Mouse (Mus musculus): ENCODE results near the gene Ttc28.

Gene Ttc28

DNA sequence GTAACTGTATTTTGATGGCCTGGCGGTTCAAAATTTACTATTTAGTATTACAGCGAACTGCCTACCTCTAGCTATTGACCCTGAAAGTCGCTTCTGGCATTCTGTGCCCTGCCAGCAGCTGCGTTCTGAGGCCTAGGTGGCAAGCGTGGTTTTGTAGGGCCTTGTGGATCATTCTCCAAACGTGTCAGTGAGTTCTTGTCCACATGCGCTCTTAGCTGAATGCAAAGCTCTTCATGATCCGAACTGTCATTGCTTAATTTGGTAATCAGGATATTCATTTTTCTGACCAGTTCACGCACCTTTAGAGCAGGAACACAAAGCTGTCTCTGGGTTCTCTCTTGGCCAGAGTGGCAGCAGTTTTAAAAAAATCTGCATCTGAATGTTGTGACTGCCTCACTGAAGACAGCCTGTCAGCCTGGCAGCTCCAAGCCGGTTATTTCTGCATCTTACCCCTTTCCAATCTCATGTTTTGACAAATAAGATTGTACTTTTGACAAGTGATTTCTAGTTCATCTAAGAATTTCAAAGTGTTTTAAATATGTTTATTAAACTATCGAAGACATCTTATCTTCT, 88.0 kb downstream of the Ttc28 start:
- DNase-seq = no peak

DNA sequence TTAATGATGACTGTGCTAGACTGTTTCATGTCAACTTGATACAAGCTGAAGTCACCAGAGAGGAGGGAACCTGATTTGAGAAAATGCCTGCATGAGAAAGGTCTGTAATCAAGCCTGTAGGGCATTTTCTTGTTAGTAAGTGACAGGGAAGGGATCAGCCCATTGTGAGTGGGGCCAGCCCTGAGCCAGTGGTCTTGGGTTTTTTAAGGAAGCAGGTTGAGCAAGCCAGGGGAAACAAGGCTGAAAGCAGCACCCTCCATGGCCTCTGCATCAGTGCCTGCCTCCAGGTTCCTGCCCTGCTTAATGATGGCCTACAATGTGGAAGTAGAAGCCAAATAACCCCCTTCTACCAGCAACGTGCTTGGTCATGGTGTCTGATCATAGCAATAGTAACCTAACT, 89.0 kb downstream of the Ttc28 start:
- no peak for DNase-seq

DNA sequence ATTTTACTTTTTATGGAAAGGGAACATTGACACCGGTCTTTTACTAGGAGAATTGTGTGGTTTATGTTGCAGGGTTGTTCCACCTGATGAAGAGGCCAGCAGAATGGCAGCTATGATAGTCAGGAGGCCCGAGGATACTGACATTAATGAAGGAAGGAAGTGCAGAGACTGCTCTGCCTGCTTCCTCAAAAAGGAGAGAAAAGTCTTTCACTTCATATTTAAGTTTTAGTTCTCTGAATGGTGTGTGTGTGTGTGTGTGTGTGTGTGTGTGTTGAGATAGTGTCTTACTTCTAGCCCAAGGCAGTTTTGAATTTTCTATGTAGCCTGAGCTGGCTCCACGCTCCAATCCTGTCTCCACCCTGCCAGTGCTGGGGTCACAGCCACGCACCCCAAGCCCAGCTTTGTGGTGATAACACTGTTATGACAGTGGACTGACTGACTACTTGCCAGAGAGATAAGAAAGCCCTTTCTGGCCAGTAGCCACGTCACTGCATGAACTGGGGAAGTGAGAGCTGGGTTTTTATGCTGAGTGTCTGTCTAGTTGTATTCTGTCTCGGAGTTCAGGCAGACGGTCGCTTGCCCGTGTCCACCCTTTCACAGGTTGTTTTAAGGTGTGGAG, 90.7 kb downstream of the Ttc28 start:
- DNase-seq = no peak

DNA sequence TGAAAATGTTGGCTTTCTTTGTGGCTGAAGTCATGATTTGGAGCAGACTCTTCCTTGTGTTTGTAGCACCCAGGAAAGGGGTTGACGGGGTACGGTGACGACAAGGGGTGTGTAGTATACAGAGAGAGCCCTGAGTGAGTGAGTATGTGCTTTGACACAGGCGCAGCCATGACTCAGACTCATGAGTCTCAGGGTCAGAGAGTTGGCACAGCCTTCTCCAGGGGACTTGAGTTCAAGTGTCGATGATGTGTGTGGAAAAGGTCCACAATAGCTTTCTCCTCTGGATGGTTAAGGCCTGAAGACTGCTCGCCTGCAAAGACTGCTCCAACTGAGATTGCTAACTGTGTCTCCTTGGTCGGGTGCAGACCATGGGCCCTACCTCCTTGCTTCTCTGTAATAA, 97.1 kb downstream of the Ttc28 start:
- DNase-seq = no peak

DNA sequence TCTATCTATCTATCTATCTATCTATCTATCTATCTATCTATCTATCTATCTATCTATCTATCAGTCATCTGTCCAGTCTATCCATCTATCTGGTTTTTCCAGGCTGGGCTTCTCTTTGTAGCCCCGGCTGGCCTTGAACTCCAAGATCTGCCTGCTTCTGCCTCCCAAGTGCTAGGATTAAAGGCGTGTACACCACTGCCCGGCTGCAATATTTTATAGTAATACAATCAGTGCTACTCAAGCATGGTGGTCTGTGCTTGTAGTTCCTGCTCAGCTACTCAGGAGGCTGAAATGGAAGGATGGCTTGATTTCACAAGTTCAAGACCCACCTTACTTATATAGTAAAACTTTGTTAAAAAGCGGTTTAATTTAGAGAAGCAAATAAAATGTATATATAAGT, 98.2 kb downstream of the Ttc28 start:
- DNase-seq = no peak

DNA sequence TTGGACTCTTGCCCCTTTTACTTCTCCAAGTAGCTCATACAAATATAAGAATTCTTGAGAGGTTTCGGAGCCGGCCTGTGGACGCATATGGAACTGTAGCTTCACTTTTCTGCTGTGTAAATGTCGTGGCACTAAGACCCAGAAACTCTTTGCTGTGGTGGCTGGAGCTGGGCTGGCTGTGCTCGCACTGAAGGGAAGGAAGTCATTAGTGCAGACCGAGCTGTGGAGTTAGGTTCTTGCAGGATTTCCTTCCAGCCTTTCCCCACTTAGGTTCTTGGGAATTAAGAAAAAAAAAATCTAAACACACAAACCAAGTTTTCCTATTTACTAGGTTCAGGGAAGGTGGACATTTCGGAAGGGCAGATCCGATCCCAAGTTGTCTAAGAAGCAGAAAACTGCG, 98.9 kb downstream of the Ttc28 start:
- DNase-seq = peak; percentile 89

DNA sequence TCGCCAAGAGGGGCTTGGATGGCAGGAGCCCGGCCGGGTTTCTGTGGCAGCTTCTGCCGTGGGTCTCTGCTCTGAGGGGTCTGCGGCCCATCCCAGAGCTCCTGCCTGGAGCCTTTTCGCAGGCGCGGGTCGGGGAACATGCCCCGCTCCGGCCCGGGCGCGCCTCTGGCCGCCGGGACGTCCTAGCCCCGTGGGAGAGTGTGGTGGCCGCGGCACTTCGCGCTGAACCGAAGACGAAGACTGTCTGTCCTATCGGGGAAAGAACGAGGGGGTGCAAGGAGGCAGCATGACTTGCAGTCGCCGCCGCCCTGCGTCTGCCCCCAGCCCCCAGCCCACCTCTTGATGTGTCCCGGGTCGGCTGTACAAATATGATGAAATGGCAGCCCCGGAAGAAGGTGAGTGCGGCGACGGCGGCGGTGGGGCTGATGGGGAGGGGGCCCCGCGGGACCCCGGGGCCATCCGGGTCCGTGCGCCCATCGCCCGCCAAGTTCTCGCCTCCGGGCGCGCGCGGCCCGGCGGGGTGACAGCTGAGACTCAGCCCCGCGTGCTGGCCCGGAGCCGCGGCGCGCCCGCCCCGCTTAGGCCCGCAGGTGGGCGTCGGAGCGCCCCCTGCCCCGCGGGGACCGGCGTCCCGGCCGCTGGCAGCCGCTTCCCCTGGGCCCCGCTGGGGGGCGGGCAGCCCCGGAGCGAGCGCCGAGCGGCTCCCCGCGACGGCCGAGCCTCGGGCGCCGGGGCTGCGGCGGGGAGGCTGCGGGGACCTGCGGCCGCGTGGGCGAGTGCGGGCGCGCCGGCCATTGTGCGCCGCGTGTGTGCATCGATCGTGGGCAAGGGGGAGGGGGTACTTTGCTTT, 99.6 kb downstream of the Ttc28 start:
- DNase-seq = peak; percentile 71

DNA sequence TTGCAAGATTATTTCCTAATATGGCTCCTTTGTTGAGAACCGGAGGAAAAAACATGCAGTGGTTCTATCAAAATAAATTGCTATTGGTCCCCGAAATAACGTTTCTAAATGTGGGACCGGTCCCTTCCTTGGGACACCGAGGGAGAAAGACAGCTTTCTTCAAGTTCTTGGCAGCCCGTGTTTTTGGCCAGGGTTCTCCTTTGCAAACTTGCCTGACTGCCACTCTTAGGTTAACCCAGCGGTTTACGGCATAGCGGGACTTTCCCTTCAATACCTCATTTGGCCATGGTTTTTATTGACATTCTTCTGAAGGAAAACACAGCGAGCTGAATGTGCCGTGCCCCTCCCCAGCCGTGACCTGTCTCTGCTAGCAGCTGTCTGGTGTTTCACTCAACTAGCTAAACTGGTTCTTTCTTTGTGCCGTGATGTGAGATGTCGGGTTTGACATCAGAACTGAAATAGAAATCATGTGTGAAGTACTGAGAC, 100.3 kb downstream of the Ttc28 start:
- peak; percentile 53 for DNase-seq

DNA sequence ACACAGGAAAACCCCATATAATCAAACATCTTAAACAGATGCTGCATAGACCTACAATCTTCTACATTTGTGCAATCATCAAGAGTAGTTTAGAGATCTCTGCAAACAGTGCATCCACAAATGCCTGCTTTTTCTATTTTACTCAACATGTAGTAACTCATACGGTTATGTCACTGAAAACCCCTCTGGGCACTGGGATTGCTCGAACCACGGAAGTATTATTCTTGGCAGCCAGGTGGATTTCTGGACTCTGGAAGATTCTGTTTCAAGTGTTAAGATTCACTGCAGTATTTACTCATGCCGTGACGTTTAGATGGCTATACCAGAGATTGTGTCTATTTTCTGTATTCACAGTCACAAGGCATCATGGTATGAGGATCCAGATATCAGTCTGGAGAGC, 101.0 kb downstream of the Ttc28 start:
- DNase-seq = peak; percentile 15

DNA sequence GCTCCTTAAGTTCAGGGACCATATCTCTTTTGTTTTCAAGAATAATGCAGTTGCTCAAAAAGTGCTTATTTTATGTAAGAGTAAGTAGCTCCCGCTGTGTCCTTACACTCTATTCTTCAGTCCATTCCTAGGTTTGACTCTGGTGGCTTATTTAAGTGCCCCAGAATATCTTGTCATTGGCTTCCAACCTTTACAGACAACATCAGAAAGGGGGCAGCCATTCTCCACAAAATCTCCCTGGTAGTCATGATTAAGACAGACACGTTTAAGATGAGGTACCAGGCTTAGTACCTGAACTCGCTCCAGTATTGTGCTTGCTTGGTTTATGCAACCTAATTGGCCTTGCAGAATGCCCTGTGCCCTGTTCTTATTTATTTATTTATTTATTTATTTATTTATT, 102.8 kb downstream of the Ttc28 start:
- DNase-seq = peak; percentile 33

DNA sequence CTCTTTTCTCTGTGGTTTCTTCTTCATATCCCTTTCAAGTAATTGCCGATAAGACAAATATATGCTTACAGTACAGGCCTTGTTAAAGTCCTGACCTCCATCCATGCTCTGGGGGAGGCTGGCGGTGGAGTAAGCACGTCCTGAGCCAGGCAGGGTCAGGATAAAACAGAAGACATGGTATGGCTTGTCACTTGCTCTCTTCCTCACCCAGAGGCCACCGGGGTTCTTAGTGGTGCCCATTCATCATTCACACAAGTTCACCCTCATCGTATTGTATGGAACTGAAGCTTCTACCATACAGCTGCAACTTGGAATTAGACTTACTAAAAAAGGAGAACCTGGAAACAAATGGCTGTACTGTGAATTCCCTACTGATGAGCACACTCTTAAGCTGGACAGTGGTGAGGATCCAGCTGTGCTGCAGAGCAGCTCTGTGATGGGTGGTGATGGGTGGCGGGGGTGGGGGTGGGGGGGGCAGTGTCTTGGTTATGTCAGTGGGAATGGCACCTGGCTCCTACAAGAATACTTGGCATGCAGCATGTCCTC, 104.6 kb downstream of the Ttc28 start:
- DNase-seq = no peak

DNA sequence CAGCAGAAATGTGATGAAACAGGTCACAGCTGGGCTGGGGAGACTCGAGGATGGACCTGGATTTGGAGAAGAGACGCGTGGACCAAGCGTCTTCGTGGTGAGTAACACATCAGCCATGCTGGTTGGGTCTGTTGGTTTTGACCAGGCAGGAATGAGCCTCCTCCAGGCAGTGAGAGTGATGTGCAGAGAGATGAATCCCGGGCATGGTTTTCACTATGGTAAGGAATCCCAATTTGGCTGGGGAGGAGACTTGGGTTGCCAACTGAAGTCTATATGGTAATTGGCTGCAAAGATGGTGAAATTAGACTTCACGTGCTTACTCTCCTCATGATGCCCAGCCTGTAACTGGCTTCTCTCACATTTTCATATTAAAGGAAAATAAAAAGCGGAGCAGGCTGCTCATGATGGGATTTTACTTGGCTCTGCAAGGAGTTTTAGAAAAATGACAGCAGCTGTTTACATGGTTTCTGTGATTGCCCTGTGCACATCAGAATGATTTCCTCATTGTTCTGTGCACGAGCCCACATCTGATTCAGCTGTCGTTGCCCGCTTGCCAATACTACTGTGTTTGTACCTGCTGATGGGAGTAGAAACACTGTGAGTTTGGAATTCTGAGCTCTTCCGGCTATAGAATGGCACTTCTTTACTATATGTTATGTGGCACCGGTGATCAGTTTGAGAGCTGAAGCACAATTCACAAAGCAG, 117.4 kb downstream of the Ttc28 start:
- no peak for DNase-seq

DNA sequence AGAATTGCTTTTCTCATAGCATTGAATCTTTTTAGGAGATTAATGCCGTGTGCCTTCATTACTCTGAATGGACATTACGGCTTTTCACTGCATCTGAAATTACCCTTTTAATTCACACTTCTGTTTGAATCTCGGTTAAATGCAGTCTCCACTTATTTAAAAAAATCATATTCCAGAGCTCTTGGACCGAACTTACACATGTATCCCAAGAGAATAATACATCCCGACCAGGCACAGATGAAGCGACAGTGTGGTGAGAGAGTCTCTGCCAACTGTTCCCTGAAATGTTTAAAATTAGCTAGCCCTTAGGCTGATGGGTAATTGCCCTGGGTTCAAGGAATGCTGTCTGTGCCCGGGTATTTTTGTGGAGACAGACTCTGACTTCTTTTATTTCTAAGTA, 118.1 kb downstream of the Ttc28 start:
- DNase-seq = no peak

DNA sequence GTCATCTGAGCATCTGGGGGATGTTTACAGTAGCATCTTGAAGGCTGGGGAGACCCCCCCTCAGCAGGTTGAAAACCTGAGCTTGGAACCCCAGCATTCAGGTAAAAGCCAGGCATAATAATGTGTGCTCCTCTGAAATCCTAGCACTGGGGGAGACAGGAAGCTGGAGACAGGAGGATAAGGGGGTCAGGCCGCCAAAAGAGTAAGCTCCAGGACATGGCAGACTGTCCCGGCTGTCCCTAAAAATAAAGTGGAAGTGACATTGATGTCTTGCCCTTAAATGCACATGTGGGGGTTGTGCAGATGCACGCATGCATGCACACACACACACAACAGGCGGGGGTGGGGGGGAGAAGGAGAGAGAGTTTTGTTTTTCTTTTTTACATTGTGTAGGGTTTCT, 118.7 kb downstream of the Ttc28 start:
- no peak for DNase-seq

DNA sequence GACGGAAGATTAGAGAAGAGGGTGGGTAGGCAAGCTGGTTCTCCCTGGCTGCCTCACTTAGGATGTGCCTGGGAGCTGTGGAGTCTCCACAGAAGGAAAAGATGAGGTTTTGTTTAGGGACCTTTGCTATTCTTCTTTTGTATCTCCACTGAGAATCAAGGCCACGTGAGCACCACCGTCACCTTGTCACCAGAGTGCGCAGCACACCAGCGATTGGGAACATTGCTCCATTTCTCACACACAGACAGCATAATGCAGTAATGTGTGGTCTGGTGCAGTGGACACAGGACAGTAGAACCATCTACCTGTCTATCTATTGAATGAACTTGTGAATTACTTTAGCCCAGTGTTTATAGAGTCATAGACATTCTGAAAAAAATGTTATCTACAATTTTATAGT, 121.3 kb downstream of the Ttc28 start:
- DNase-seq = no peak

DNA sequence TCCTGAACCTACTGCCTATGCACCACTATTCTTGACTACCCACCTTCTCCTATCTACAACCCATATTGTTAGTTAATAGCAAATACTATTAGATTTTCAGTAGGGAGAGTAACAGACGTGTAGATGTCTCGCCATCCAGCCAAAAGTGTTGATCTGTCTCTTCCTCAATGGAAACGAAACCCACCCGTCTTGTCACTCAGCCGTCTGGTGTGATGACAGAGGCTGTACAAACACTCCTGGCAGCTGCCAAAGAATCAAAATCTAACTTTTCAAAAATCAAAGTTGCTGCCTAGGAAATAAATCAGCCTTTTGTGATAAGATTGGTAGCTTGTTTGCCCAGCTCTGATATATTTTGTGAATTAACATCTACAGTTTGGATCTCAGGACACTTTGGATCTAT, 123.6 kb downstream of the Ttc28 start:
- no peak for DNase-seq

DNA sequence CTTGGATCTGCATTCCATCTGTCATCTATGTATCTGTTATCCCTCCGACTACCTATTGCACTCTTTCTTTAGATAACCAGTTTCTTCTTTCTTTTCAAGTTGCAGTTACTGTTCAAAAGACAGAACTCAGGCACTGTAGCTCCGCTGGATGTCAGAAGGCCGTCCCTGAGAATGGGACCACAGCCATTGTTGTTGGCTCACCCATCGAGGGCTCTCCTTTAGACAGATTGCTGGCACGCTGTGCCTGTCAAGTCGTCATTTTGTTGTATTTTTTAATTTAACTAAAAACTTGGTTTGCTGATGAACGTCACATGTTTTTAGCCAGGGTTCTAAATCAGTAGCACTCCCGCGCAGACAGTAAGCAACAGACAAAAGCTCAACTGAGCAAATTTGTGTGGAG, 124.1 kb downstream of the Ttc28 start:
- no peak for DNase-seq

DNA sequence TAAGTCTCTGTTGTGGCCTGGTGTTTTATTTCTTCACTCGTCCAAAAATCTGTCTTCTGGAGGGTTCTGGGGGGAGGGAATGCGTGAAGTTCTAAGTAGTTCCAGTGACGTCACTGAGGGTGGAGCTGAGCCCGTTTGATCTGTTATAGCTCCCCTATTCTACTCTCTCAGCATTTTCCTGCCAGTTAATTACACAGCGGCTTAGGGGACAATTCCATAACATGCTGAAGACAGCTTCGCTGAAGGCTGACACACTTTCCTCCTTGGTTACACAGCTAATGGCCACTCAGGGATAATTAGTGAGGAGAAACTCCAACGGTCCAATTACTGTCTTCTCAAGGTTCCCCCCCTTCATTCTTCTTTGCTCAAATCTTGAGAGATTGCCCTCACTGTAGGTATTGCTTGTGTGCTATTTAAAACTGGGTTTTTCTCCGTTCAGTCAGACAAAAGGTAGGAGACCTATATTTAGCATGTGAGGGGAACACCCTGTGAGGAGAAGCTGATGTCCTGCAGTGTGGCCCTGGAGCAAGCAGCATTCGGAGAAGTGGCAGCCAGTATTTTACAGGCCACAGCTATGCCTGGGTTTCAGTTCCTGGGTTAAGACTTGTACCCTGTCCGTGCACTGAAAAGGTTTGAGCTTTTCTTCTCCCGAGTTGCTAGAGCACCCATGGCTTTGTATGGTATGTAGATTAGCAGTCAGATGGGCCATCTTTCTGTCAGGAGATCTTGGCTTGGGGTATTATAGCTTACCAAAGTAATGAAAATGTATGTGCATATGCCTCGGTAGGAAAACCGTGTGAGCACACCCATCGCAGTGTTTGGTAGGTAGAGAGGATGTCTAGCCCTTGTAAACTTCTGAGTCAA, 126.9 kb downstream of the Ttc28 start:
- DNase-seq = peak; percentile 92

DNA sequence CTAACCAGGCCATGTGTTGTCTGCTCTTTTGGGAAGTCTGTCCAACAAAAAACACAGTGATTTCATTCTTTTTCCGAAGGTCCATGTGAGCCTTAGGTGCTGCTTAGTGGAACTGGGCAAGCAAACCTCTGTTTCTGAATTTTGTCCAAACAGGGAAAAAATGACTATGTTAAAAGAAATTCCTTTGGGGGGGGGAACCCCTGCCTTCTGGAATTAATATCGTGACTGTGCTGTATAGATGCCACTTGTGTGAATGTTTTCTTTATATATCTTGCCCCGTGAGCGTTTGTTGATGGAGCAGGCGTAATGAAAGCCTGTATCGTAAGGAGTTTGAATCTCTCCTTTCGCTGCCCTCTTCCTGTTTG, 127.5 kb downstream of the Ttc28 start:
- no peak for DNase-seq

DNA sequence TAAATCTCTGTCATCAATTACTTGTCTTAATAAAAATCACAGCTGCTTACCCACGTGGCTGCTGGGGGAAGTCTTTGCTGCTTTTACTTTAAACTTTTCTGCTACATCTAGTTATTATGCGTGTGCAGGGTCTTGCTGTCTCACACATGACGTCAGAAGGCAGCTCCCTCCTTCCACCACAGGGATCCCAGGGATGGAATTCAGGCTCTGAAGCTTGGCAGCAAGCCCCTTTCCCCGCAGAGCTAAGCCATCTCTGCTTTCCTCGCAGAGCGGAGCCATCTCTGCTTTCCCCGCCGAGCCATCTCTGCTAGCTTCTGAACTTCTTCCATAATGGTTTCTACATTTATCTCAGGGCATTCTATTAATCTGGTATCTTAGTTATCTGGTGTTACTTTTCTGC, 128.3 kb downstream of the Ttc28 start:
- no peak for DNase-seq

DNA sequence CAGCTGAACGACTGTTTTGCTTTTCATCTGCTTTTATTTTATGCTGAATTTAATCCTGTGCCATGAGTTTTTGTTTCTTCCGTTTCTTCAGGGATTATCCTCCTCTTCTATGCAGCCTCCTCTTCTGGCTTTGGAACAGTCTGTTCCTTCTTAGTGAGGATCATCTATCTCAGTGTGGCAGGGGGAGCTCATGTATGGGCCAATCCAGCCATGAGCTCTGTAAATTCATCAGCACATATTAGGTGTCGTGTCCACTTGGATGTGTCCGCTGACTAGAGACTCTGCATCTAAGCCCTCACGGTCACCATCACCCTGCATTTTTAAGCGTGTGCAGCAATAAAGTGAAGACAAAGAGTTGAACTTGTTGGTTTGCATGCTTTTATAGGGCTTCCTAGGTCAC, 128.8 kb downstream of the Ttc28 start:
- peak; percentile 37 for DNase-seq

DNA sequence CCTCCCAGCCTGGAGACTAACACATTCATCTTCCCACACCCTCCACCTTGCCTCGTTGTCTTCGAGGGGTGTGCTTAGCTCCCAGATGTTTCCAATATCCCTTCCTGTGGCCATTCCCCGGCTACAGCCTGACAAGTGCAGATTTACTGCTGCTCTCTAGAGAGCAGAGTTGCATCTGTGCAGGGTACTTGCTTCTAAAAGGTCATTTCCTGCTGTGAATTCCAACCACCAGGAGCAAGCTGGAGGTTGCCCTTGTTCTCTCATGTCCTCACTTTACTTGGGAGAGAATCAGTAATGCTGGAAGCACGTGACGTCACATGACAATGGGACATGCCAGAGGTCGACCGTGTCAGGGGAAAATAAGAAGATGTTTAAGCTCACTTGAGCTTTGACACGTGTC, 131.7 kb downstream of the Ttc28 start:
- peak; percentile 53 for DNase-seq
